Comparison of ENCODE assay signal across 10 mouse cellular contexts in the genomic region with DNA sequence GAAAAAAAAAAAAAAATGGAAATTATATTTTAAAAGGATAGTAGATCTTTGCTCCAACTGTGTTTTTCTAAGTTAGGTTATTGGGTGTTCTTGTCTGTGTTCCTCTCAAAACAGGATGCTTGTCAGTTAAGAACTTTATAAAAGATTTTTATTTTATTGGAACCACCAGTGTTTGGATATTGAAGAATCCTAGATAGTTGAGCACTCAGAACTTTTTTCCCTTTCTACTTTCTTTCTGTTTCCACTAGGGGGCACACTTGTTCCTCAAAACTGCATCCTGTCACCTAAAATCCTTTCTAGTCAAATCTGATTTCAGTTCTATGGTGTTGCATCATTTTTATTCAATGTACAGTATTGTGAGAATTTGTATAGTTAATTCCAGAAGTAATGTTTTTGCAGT. TPM values are rescaled to one million over a fixed set of nuclear protein-coding genes. Genes with fewer than 3 reads are reported as not detected.
DNase-seq lines count a peak whose midpoint lies in the region; ATAC-seq and TF ChIP-seq lines count a peak whose summit lies in the region.
"Had no signal": no experiment of that assay in that cellular context is flagged by ENCODE, and none has a peak within 500 bp of the region (broad histone marks: within the 10 kb centered on the region; RNA-seq: fewer than 3 reads in every experiment).

No protein-coding gene starts in this region.

- peak; percentile 64 for TF ChIP-seq CTCF in lung, embryonic 14.5 days (IDR thresholded peaks at IDR 0.05; ENCODE audit: low read depth)

- H3K9ac ChIP-seq in forebrain, embryonic 14.5 days (ENCODE audit: low read length), result no peak overlapping the region
- no peak overlapping the region for H3K9ac ChIP-seq in forebrain, embryonic 15.5 days (replicated peaks)
- no peak overlapping the region for H3K9ac ChIP-seq in lung, embryonic 14.5 days
- H3K9ac ChIP-seq: embryonic facial prominence, embryonic 12.5 days had no signal

- DNase-seq in forebrain, embryonic 14.5 days (ENCODE audit: low spot score), result peak; percentile 65
- DNase-seq in lung, embryonic 14.5 days, result peak; percentile 74
- no peak for DNase-seq in lung, postnatal 4 days
- peak; percentile 29 for DNase-seq in embryo, embryonic 10 days (ENCODE audit: low spot score)
- DNase-seq in retina, adult 2 months (ENCODE audit: low read depth, low spot score), result peak; percentile 8
- DNase-seq in kidney, postnatal 10 days, result no peak
- DNase-seq in kidney, adult 18-20 months, result no peak

- no peaks in the 10 kb centered on the region for H3K27me3 ChIP-seq in forebrain, embryonic 14.5 days (replicated peaks; ENCODE audit: control insufficient read depth, insufficient read depth, low read length)
- H3K27me3 ChIP-seq in forebrain, embryonic 15.5 days, result no peaks in the 10 kb centered on the region
- no peaks in the 10 kb centered on the region for H3K27me3 ChIP-seq in lung, embryonic 14.5 days (ENCODE audit: insufficient read depth, low read length)
- H3K27me3 ChIP-seq: embryonic facial prominence, embryonic 12.5 days had no signal

- no peak overlapping the region for H3K27ac ChIP-seq in forebrain, embryonic 14.5 days (ENCODE audit: low read depth, low read length)
- H3K27ac ChIP-seq in forebrain, embryonic 15.5 days (replicated peaks), result no peak overlapping the region
- no peak overlapping the region for H3K27ac ChIP-seq in lung, embryonic 14.5 days (ENCODE audit: low read depth)
- H3K27ac ChIP-seq: embryonic facial prominence, embryonic 12.5 days; limb, embryonic 10.5 days had no signal

- no peaks in the 10 kb centered on the region for H3K4me1 ChIP-seq in forebrain, embryonic 14.5 days (ENCODE audit: control insufficient read depth, insufficient read depth, low read length)
- no peaks in the 10 kb centered on the region for H3K4me1 ChIP-seq in forebrain, embryonic 15.5 days
- H3K4me1 ChIP-seq in lung, embryonic 14.5 days (ENCODE audit: insufficient read depth), result 0 out of 2 replicates have a peak, but pooled peaks cover 3% of the 10 kb centered on the region
- H3K4me1 ChIP-seq: embryonic facial prominence, embryonic 12.5 days; limb, embryonic 10.5 days had no signal

- no peak overlapping the region for H3K4me2 ChIP-seq in forebrain, embryonic 14.5 days (ENCODE audit: low read length)
- H3K4me2 ChIP-seq in forebrain, embryonic 15.5 days (replicated peaks), result no peak overlapping the region
- no peak overlapping the region for H3K4me2 ChIP-seq in lung, embryonic 14.5 days
- H3K4me2 ChIP-seq: embryonic facial prominence, embryonic 12.5 days had no signal

- H3K9me3 ChIP-seq in forebrain, embryonic 14.5 days (replicated peaks; ENCODE audit: control insufficient read depth, low read length), result no peaks in the 10 kb centered on the region
- no peaks in the 10 kb centered on the region for H3K9me3 ChIP-seq in forebrain, embryonic 15.5 days
- H3K9me3 ChIP-seq in lung, embryonic 14.5 days (ENCODE audit: low read depth, low read length), result no peaks in the 10 kb centered on the region
- H3K9me3 ChIP-seq: embryonic facial prominence, embryonic 12.5 days; limb, embryonic 10.5 days had no signal

- no peak for ATAC-seq in forebrain, embryonic 14.5 days
- ATAC-seq in forebrain, embryonic 15.5 days (replicated peaks), result no peak
- ATAC-seq in lung, embryonic 14.5 days (ENCODE audit: insufficient read depth), result no peak

- no peak overlapping the region for H3K4me3 ChIP-seq in forebrain, embryonic 14.5 days (ENCODE audit: low read depth, low read length)
- H3K4me3 ChIP-seq in forebrain, embryonic 15.5 days, result no peak overlapping the region
- no peak overlapping the region for H3K4me3 ChIP-seq in lung, embryonic 14.5 days (ENCODE audit: low read depth, low read length)
- H3K4me3 ChIP-seq: embryonic facial prominence, embryonic 12.5 days; limb, embryonic 10.5 days had no signal

- H3K36me3 ChIP-seq in forebrain, embryonic 14.5 days (ENCODE audit: control insufficient read depth, insufficient read depth, low read length), result peaks cover 28% of the 10 kb centered on the region
- H3K36me3 ChIP-seq in forebrain, embryonic 15.5 days, result peaks cover 20% of the 10 kb centered on the region; the same call in 1 of the 2 replicates
- H3K36me3 ChIP-seq in lung, embryonic 14.5 days (ENCODE audit: insufficient read depth), result peaks cover 56% of the 10 kb centered on the region

RNA-seq across cellular contexts. Expression of a gene that starts 51.5 kb away (rescaled TPM):
- polyA plus RNA-seq in forebrain, embryonic 14.5 days (2014; fragmentation: Nextera tagmentation; extraction: Ambion mirVana), result 2.6 and 3.2 TPM in 2 replicates
- 4.1 and 4.3 TPM in 2 replicates for polyA plus RNA-seq in forebrain, embryonic 15.5 days (2015; fragmentation: Nextera tagmentation; extraction: Ambion mirVana)
- polyA plus RNA-seq in lung, embryonic 14.5 days (2014; fragmentation: Nextera tagmentation; extraction: Ambion mirVana), result 16.6 and 20.0 TPM in 2 replicates

Comparison
In these comparisons a context has a peak if more than half of its experiments do, and no peak if none do; other contexts are left out.
1. DNase-seq: peak in forebrain, embryonic 14.5 days (single experiment), lung, embryonic 14.5 days (single experiment), embryo, embryonic 10 days (single experiment) and retina, adult 2 months (single experiment); none in lung, postnatal 4 days (0 of 2), kidney, postnatal 10 days (single experiment) and kidney, adult 18-20 months (single experiment).